Mouse (Mus musculus): ENCODE data around the gene Anapc11.

Gene Anapc11

GRCm38 (mm10) chr11:120606764-120607163 lies 8.5 kb downstream of the Anapc11 start:
- no peak for DNase-seq (ENCODE audit: low spot score in 2 of 2)

- DNase-seq (ENCODE audit: low spot score in 2 of 2), result no peak
These were observed 10.2 kb downstream of the Anapc11 start, which contains the start of gene Npb for GRCm38 (mm10) chr11:120608241-120609034. Gene Npb, plus strand, starts transcription at chr11:120608477.

- no peak for DNase-seq (ENCODE audit: low spot score in 2 of 2)
These were observed 11.0 kb downstream of the Anapc11 start for GRCm38 (mm10) chr11:120609250-120609649.

- DNase-seq (ENCODE audit: low spot score in 2 of 2), result no peak
These were observed 12.3 kb downstream of the Anapc11 start for GRCm38 (mm10) chr11:120610477-120611046.

- DNase-seq (ENCODE audit: low spot score in 2 of 2), result peak; percentile 62 to 68
These were observed 14.5 kb downstream of the Anapc11 start for GRCm38 (mm10) chr11:120612763-120613162.

- no peak for DNase-seq (ENCODE audit: low spot score in 2 of 2)
These were observed 15.3 kb downstream of the Anapc11 start for GRCm38 (mm10) chr11:120613481-120613972.

- DNase-seq (ENCODE audit: low spot score in 2 of 2), result no peak
These were observed 15.8 kb downstream of the Anapc11 start for GRCm38 (mm10) chr11:120613976-120614375.

GRCm38 (mm10) chr11:120615167-120615566 lies 16.9 kb downstream of the Anapc11 start:
- DNase-seq (ENCODE audit: low spot score in 2 of 2), result no peak

GRCm38 (mm10) chr11:120615606-120616203 lies 17.5 kb downstream of the Anapc11 start:
- no peak for DNase-seq (ENCODE audit: low spot score in 2 of 2)

GRCm38 (mm10) chr11:120616617-120617294 lies 18.5 kb downstream of the Anapc11 start:
- no peak for DNase-seq (ENCODE audit: low spot score in 2 of 2)

- peak; percentile 91 to 94 for DNase-seq (ENCODE audit: low spot score in 2 of 2)
These were observed 19.4 kb downstream of the Anapc11 start, which contains the start of gene Pcyt2 for GRCm38 (mm10) chr11:120617519-120618112. Gene Pcyt2, minus strand, starts transcription at chr11:120617936.

- no peak for DNase-seq (ENCODE audit: low spot score in 2 of 2)
These were observed 20.7 kb downstream of the Anapc11 start for GRCm38 (mm10) chr11:120618619-120619535.

- DNase-seq (ENCODE audit: low spot score in 2 of 2), result no peak
These were observed 22.0 kb downstream of the Anapc11 start for GRCm38 (mm10) chr11:120620195-120620594.

GRCm38 (mm10) chr11:120622805-120623204 lies 24.6 kb downstream of the Anapc11 start:
- DNase-seq (ENCODE audit: low spot score in 2 of 2), result no peak

- DNase-seq (ENCODE audit: low spot score in 2 of 2), result peak; percentile 75 to 78
These were observed 25.9 kb downstream of the Anapc11 start for GRCm38 (mm10) chr11:120623961-120624679.

- DNase-seq (ENCODE audit: low spot score in 2 of 2), result peak; percentile 87 to 88
These were observed 26.5 kb downstream of the Anapc11 start for GRCm38 (mm10) chr11:120624680-120625111.

GRCm38 (mm10) chr11:120625152-120625775 lies 27.0 kb downstream of the Anapc11 start, which contains the start of gene Sirt7:
Gene Sirt7, minus strand, starts transcription at chr11:120625240.
- DNase-seq (ENCODE audit: low spot score in 2 of 2), result no peak

- no peak for DNase-seq (ENCODE audit: low spot score in 2 of 2)
These were observed 28.7 kb downstream of the Anapc11 start for GRCm38 (mm10) chr11:120626785-120627467.

Data from spleen, postnatal 36 days (tissue).